Mouse (Mus musculus) ES-Bruce4 (cell line): ENCODE measurements at regions not wholly inside any gene's neighbourhood (a gene's known extent, or its start where the extent isn't known, plus 50 kb on each side); places are given as distances from the start of the nearest gene placed in this dataset.

Source experiments
- CTCF ChIP-seq: IDR thresholded peaks from one replicate; pipeline ENCODE4 v1.8.1; 2011; ENCODE audit warnings: low read depth, low read length
- POLR2A ChIP-seq: IDR thresholded peaks from one replicate; pipeline ENCODE4 v1.8.1; 2011; ENCODE audit warnings: low read length; ENCODE audit not compliant: insufficient read depth

GRCm38 (mm10) chr19:54498066-54498465 is 454.1 kb downstream of the Adra2a start:
- no peak for TF ChIP-seq CTCF
- TF ChIP-seq POLR2A, result no peak
